Mouse (Mus musculus): ENCODE results near the gene Trdmt1. TPM values are rescaled to one million over a fixed set of nuclear protein-coding genes. Genes with fewer than 3 reads are reported as not detected.
A peak's percentile ranks its signal among the peaks of the same experiment; 100 is the strongest.

The Trdmt1 gene
- polyA plus RNA-seq, 1 experiment from 2014 or later, result 10.0 TPM

DNA sequence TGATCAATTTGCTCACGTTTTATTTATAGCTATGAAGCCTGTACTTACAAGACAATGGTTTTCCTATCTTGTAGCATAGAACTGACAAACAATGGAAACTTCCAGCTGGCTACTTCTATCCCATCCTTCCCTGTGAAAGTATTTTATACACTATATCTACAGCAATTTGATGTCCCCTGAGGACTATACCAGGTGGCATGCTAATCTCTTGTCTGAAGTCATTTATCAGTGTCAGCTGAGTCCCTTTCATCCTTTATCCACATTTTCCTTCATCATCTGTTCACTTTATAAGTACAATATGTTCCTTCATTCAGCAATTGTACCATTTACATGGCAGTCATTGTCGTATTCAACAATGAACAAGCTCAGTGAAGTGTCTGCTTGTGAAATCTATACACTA lies 17.3 kb downstream of the Trdmt1 start:
- Histone ChIP-seq H3K4me2 (replicated peaks) (no peak overlapping the region), H3K27me3 (replicated peaks) (no peaks in the 10 kb centered on the region), H3K36me3 (no peaks in the 10 kb centered on the region), H3K9me3 (no peaks in the 10 kb centered on the region), H3K4me3 (replicated peaks) (no peak overlapping the region), H3K4me1 (replicated peaks) (no peaks in the 10 kb centered on the region), H3K27ac (no peak overlapping the region), H3K9ac (no peak overlapping the region)
- WGBS, result 73% methylated on average over 2 of the region's 2 CpGs
- no peak for ATAC-seq

GRCm38 (mm10) chr2:13526205-13526604 lies 18.3 kb downstream of the Trdmt1 start:
- no peaks in the 10 kb centered on the region for H3K27me3 ChIP-seq (replicated peaks)
- no peaks in the 10 kb centered on the region for H3K9me3 ChIP-seq
- H3K9ac ChIP-seq, result no peak overlapping the region
- no peak overlapping the region for H3K27ac ChIP-seq
- 86% methylated on average over 2 of the region's 2 CpGs for whole genome bisulfite sequencing
- no peaks in the 10 kb centered on the region for H3K36me3 ChIP-seq
- no peak overlapping the region for H3K4me3 ChIP-seq (replicated peaks)
- no peak overlapping the region for H3K4me2 ChIP-seq (replicated peaks)
- no peak for ATAC-seq
- no peaks in the 10 kb centered on the region for H3K4me1 ChIP-seq (replicated peaks)

DNA sequence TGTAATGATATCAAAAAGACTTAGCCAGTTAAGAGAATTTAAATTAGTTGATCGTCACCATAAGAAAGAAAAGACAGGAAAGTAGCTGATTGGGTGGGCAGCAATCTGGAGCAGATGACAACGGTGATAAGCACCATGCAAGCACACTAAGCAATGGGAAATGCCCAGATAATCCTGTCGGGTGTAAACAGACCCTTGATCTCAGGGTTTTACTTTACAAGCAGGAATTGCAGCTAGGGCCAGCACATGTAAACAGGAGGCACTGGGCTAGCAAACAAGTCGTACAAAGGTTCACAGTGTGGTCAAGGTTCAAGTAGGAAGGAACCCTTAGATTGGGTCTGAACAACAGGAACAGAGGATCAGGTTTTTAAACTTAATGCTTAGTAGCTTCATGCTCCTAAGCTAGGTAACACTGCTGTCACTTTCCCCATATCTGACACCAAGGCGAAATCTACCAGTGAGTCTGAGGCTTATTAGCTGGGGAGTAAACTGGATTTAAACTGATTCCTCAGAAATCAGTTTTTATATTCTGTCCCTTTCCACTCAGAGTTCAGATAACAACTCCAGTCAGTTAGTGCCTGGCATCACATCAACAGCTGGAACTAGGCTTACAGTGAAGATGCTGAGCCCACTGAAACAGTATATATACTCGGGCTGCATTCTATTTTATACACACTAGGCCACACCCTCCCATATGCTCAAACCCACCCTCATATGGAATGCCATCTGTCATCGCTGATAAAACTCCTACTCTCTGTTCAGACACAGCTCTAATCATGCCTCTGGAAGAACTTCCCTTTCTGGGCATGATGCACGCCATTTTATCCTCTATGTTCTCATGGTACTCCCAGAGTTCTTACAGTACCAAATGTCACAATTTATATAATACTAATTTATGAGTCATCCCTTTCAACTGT lies 20.7 kb downstream of the Trdmt1 start:
- 33% methylated on average over 8 of the region's 8 CpGs for WGBS
- H3K27me3 ChIP-seq (replicated peaks), result no peaks in the 10 kb centered on the region
- H3K4me1 ChIP-seq (replicated peaks), result no peaks in the 10 kb centered on the region
- no peak overlapping the region for H3K9ac ChIP-seq
- ATAC-seq, result peak; percentile 87
- peak overlapping the region; percentile 59 for H3K27ac ChIP-seq
- H3K4me2 ChIP-seq (replicated peaks), result no peak overlapping the region
- no peak overlapping the region for H3K4me3 ChIP-seq (replicated peaks)
- H3K36me3 ChIP-seq, result no peaks in the 10 kb centered on the region
- H3K9me3 ChIP-seq, result no peaks in the 10 kb centered on the region

GRCm38 (mm10) chr2:13522106-13522505 lies 22.4 kb downstream of the Trdmt1 start:
- WGBS, result 24% methylated on average over 8 of the region's 8 CpGs
- no peaks in the 10 kb centered on the region for H3K27me3 ChIP-seq (replicated peaks)
- H3K36me3 ChIP-seq, result no peaks in the 10 kb centered on the region
- H3K4me1 ChIP-seq (replicated peaks), result no peaks in the 10 kb centered on the region
- no peak overlapping the region for H3K4me2 ChIP-seq (replicated peaks)
- ATAC-seq, result no peak
- H3K9ac ChIP-seq, result no peak overlapping the region
- H3K9me3 ChIP-seq, result no peaks in the 10 kb centered on the region
- no peak overlapping the region for H3K27ac ChIP-seq
- no peak overlapping the region for H3K4me3 ChIP-seq (replicated peaks)

DNA sequence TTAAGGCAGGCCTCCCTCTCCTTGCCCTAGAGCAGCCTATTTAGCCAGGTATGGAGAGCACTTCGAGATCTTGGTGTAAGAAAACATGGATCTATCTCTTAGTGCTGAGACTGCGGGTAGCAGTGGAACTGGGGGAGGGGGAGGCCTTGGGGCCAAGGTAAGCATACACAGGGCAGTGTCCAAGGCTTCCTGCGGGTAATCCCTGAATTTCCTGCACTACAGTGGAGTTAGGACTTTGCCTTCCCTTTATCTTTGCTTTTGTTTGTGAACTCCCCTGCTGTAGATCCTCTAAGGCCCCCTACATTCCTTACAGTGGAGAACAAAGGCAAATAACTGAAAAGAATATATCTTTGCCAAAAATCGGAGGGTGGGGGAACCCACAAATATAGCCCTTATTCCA lies 29.5 kb downstream of the Trdmt1 start:
- H3K27ac ChIP-seq, result no peak overlapping the region
- H3K27me3 ChIP-seq (replicated peaks), result no peaks in the 10 kb centered on the region
- ATAC-seq, result peak; percentile 86
- H3K9ac ChIP-seq, result no peak overlapping the region
- H3K9me3 ChIP-seq, result no peaks in the 10 kb centered on the region
- no peak overlapping the region for H3K4me3 ChIP-seq (replicated peaks)
- no peaks in the 10 kb centered on the region; the same call in 1 of the 2 replicates for H3K4me1 ChIP-seq (replicated peaks)
- 48% methylated on average over 4 of the region's 4 CpGs for WGBS
- no peak overlapping the region for H3K4me2 ChIP-seq (replicated peaks)
- no peaks in the 10 kb centered on the region for H3K36me3 ChIP-seq

- 82% methylated on average over 2 of the region's 2 CpGs for WGBS
- no peak for ATAC-seq
- Histone ChIP-seq H3K4me3 (replicated peaks) (no peak overlapping the region), H3K36me3 (no peaks in the 10 kb centered on the region), H3K9me3 (no peaks in the 10 kb centered on the region), H3K4me1 (replicated peaks) (no peaks in the 10 kb centered on the region), H3K9ac (no peak overlapping the region), H3K4me2 (replicated peaks) (no peak overlapping the region), H3K27ac (no peak overlapping the region), H3K27me3 (replicated peaks) (no peaks in the 10 kb centered on the region)
Measured at GRCm38 (mm10) chr2:13502717-13503116, 41.8 kb downstream of the Trdmt1 start.

GRCm38 (mm10) chr2:13501553-13501952 lies 42.9 kb downstream of the Trdmt1 start:
- Histone ChIP-seq H3K27me3 (replicated peaks) (no peaks in the 10 kb centered on the region), H3K4me3 (replicated peaks) (no peak overlapping the region), H3K36me3 (no peaks in the 10 kb centered on the region), H3K4me2 (replicated peaks) (no peak overlapping the region), H3K4me1 (replicated peaks) (no peaks in the 10 kb centered on the region), H3K9me3 (no peaks in the 10 kb centered on the region), H3K27ac (no peak overlapping the region), H3K9ac (no peak overlapping the region)
- ATAC-seq, result no peak
- 20% methylated on average over 5 of the region's 5 CpGs for WGBS

GRCm38 (mm10) chr2:13500298-13500999 lies 44.0 kb downstream of the Trdmt1 start:
- H3K27me3 ChIP-seq (replicated peaks), result no peaks in the 10 kb centered on the region
- no peak overlapping the region for H3K27ac ChIP-seq
- no peak for ATAC-seq
- no peaks in the 10 kb centered on the region for H3K36me3 ChIP-seq
- H3K9ac ChIP-seq, result no peak overlapping the region
- H3K4me1 ChIP-seq (replicated peaks), result no peaks in the 10 kb centered on the region
- no peaks in the 10 kb centered on the region for H3K9me3 ChIP-seq
- H3K4me2 ChIP-seq (replicated peaks), result no peak overlapping the region
- H3K4me3 ChIP-seq (replicated peaks), result no peak overlapping the region
- WGBS, result 66% methylated on average over 5 of the region's 5 CpGs

GRCm38 (mm10) chr2:13499196-13499595 lies 45.3 kb downstream of the Trdmt1 start:
- 80% methylated on average over 7 of the region's 7 CpGs for WGBS
- Histone ChIP-seq H3K4me2 (replicated peaks) (no peak overlapping the region), H3K27me3 (replicated peaks) (no peaks in the 10 kb centered on the region), H3K4me1 (replicated peaks) (no peaks in the 10 kb centered on the region), H3K9ac (no peak overlapping the region), H3K27ac (no peak overlapping the region), H3K36me3 (no peaks in the 10 kb centered on the region), H3K4me3 (replicated peaks) (no peak overlapping the region), H3K9me3 (no peaks in the 10 kb centered on the region)
- 0 out of 2 replicates have a peak, but pooled peaks have one; percentile 18 for ATAC-seq

DNA sequence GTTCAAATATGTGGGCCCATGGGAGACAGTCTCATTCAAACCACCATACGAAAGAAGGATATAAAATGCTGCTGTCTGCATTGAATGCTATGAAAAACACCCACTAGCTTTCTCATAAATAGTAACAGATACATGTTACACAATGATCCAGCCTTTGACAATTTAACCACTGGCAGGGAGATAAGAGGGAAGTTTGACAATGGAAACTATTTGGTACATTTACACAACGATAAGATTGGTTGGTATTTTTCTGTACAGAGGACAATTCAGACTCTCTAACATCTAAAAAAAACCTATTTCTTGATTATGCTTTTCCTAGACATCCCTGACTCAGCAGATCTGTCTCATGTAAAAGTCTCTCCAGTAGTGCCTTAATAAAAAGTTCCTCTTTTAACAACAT lies 48.4 kb downstream of the Trdmt1 start:
- H3K27ac ChIP-seq, result no peak overlapping the region

GRCm38 (mm10) chr2:13492927-13493326 lies 51.5 kb downstream of the Trdmt1 start:
- Histone ChIP-seq H3K4me1 (replicated peaks) (no peaks in the 10 kb centered on the region), H3K36me3 (no peaks in the 10 kb centered on the region), H3K4me3 (replicated peaks) (no peak overlapping the region), H3K9me3 (no peaks in the 10 kb centered on the region), H3K27ac (no peak overlapping the region), H3K27me3 (replicated peaks) (no peaks in the 10 kb centered on the region), H3K4me2 (replicated peaks) (no peak overlapping the region), H3K9ac (no peak overlapping the region)
- 67% methylated on average over 4 of the region's 4 CpGs for whole genome bisulfite sequencing
- no peak for ATAC-seq

More for the DNA sequence above, 48.4 kb downstream of the Trdmt1 start:
- Histone ChIP-seq H3K27me3 (replicated peaks) (no peaks in the 10 kb centered on the region), H3K36me3 (no peaks in the 10 kb centered on the region), H3K4me1 (replicated peaks) (no peaks in the 10 kb centered on the region), H3K9me3 (no peaks in the 10 kb centered on the region), H3K9ac (no peak overlapping the region), H3K4me2 (replicated peaks) (no peak overlapping the region), H3K4me3 (replicated peaks) (no peak overlapping the region)
- ATAC-seq, result no peak
- 64% methylated on average over 2 of the region's 2 CpGs for WGBS

GRCm38 (mm10) chr2:13491734-13492133 lies 52.7 kb downstream of the Trdmt1 start, which contains the start of gene Cubn:
Gene Cubn (minus strand): TSS chr2:13491813.
- Histone ChIP-seq H3K9me3 (no peaks in the 10 kb centered on the region), H3K27ac (peak within 1 kb of the TSS; percentile 77), H3K4me1 (replicated peaks) (0 out of 2 replicates have a peak, but pooled peaks cover 3% of the 10 kb centered on the region), H3K27me3 (replicated peaks) (no peaks in the 10 kb centered on the region), H3K4me3 (replicated peaks) (peak within 1 kb of the TSS; percentile 22), H3K9ac (no peak within 1 kb of the TSS), H3K36me3 (no peaks in the 10 kb centered on the region), H3K4me2 (replicated peaks) (peak within 1 kb of the TSS; percentile 38)
- peak; percentile 69 for ATAC-seq
- WGBS, result 46% methylated on average over 8 of the region's 8 CpGs
